Mouse (Mus musculus): ENCODE results near the gene Snrnp70.
"Not testable (repeated sequence)": the region's sequence is repeated elsewhere in the genome, so short reads cannot be mapped to it uniquely, and the experiment has no call there.

Gene Snrnp70

GRCm38 (mm10) chr7:45409497-45410163 lies 14.1 kb upstream of the Snrnp70 start:
- no peak for DNase-seq (ENCODE audit: low read depth)

- DNase-seq (ENCODE audit: low read depth) = no peak
These were observed 13.4 kb upstream of the Snrnp70 start for GRCm38 (mm10) chr7:45408949-45409348.

- no peak for DNase-seq (ENCODE audit: low read depth)
These were observed 12.8 kb upstream of the Snrnp70 start for GRCm38 (mm10) chr7:45408351-45408750.

GRCm38 (mm10) chr7:45407836-45408235 lies 12.3 kb upstream of the Snrnp70 start:
- no peak for DNase-seq (ENCODE audit: low read depth)

- no peak for DNase-seq (ENCODE audit: low read depth)
These were observed 10.9 kb upstream of the Snrnp70 start for GRCm38 (mm10) chr7:45406157-45407156.

GRCm38 (mm10) chr7:45405091-45406075 lies 9.8 kb upstream of the Snrnp70 start, which contains the start of gene Kcna7:
Gene Kcna7 (plus strand): TSS chr7:45405653.
- DNase-seq (ENCODE audit: low read depth) = no peak

- peak; percentile 67 for DNase-seq (ENCODE audit: low read depth)
These were observed 8.2 kb upstream of the Snrnp70 start for GRCm38 (mm10) chr7:45403532-45404261.

- no peak for DNase-seq (ENCODE audit: low read depth)
These were observed 6.1 kb upstream of the Snrnp70 start for GRCm38 (mm10) chr7:45401521-45402085.

GRCm38 (mm10) chr7:45396787-45397186 lies 1.2 kb upstream of the Snrnp70 start:
- no peak for DNase-seq (ENCODE audit: low read depth)

GRCm38 (mm10) chr7:45396337-45396775 lies 814 bp upstream of the Snrnp70 start:
- DNase-seq (ENCODE audit: low read depth) = not testable (repeated sequence)

GRCm38 (mm10) chr7:45395129-45395541 lies 407 bp downstream of the Snrnp70 start:
- peak; percentile 39 for DNase-seq (ENCODE audit: low read depth)

GRCm38 (mm10) chr7:45386077-45386476 lies 9.5 kb downstream of the Snrnp70 start:
- no peak for DNase-seq (ENCODE audit: low read depth)

- DNase-seq (ENCODE audit: low read depth) = no peak
These were observed 19.5 kb downstream of the Snrnp70 start for GRCm38 (mm10) chr7:45376057-45376456.

GRCm38 (mm10) chr7:45374620-45375019 lies 20.9 kb downstream of the Snrnp70 start:
- DNase-seq (ENCODE audit: low read depth) = no peak

- no peak for DNase-seq (ENCODE audit: low read depth)
These were observed 23.2 kb downstream of the Snrnp70 start for GRCm38 (mm10) chr7:45372371-45372770.

GRCm38 (mm10) chr7:45370475-45371311 lies 24.8 kb downstream of the Snrnp70 start, which contains the start of gene Lin7b:
Gene Lin7b (minus strand): TSS chr7:45370583.
- DNase-seq (ENCODE audit: low read depth) = peak; percentile 81

- no peak for DNase-seq (ENCODE audit: low read depth)
These were observed 25.6 kb downstream of the Snrnp70 start for GRCm38 (mm10) chr7:45369836-45370474.

GRCm38 (mm10) chr7:45369022-45369745 lies 26.4 kb downstream of the Snrnp70 start:
- DNase-seq (ENCODE audit: low read depth) = no peak
